Mouse (Mus musculus) testis, postnatal 10 days (tissue): ENCODE results near the gene D330045A20Rik.
A peak's percentile ranks its signal among the peaks of the same experiment; 100 is the strongest.
"Not testable (repeated sequence)": the region's sequence is repeated elsewhere in the genome, so short reads cannot be mapped to it uniquely, and the experiment has no call there.

Experiments
- DNase-seq: peaks from one replicate; pipeline ENCODE4 v3.0.0; 2021; ENCODE audit warnings: low spot score

D330045A20Rik gene

GRCm38 (mm10) chrX:139480022-139480894, at the start of gene D330045A20Rik:
Gene D330045A20Rik (plus strand): TSS chrX:139480367.
- peak; percentile 42 for DNase-seq

GRCm38 (mm10) chrX:139432550-139432949, 47.6 kb upstream of the D330045A20Rik start:
- no peak for DNase-seq

GRCm38 (mm10) chrX:139435202-139435601, 45.0 kb upstream of the D330045A20Rik start:
- DNase-seq, result no peak

GRCm38 (mm10) chrX:139441057-139441456, 39.1 kb upstream of the D330045A20Rik start:
- DNase-seq, result not testable (repeated sequence)

- no peak for DNase-seq
These were observed 23.4 kb upstream of the D330045A20Rik start for GRCm38 (mm10) chrX:139456812-139457211.

GRCm38 (mm10) chrX:139482083-139482482, 1.9 kb downstream of the D330045A20Rik start:
- DNase-seq, result no peak

- no peak for DNase-seq
These were observed 4.8 kb downstream of the D330045A20Rik start for GRCm38 (mm10) chrX:139484974-139485373.

- DNase-seq, result no peak
These were observed 36.0 kb downstream of the D330045A20Rik start for GRCm38 (mm10) chrX:139516156-139516555.

- no peak for DNase-seq
These were observed 39.1 kb downstream of the D330045A20Rik start for GRCm38 (mm10) chrX:139519251-139519650.

GRCm38 (mm10) chrX:139524303-139525091, 44.3 kb downstream of the D330045A20Rik start:
- no peak for DNase-seq

- no peak for DNase-seq
These were observed 45.6 kb downstream of the D330045A20Rik start for GRCm38 (mm10) chrX:139525724-139526123.

- no peak for DNase-seq
These were observed 46.8 kb downstream of the D330045A20Rik start for GRCm38 (mm10) chrX:139526984-139527383.

- DNase-seq, result no peak
These were observed 49.5 kb downstream of the D330045A20Rik start for GRCm38 (mm10) chrX:139529678-139530077.

- no peak for DNase-seq
These were observed 52.1 kb downstream of the D330045A20Rik start for GRCm38 (mm10) chrX:139532293-139532692.

GRCm38 (mm10) chrX:139537641-139538397, 57.7 kb downstream of the D330045A20Rik start:
- DNase-seq, result no peak

GRCm38 (mm10) chrX:139543726-139544125, 63.6 kb downstream of the D330045A20Rik start:
- DNase-seq, result no peak

- DNase-seq, result no peak
These were observed 70.3 kb downstream of the D330045A20Rik start for GRCm38 (mm10) chrX:139550456-139550855.

GRCm38 (mm10) chrX:139552090-139552489, 71.9 kb downstream of the D330045A20Rik start:
- DNase-seq, result no peak

GRCm38 (mm10) chrX:139562255-139562924, 82.2 kb downstream of the D330045A20Rik start:
- no peak for DNase-seq

GRCm38 (mm10) chrX:139562925-139563461, 82.8 kb downstream of the D330045A20Rik start, which contains the start of gene Rnf128:
Gene Rnf128 (plus strand): TSS chrX:139563316.
- DNase-seq, result no peak

GRCm38 (mm10) chrX:139570054-139570453, 89.9 kb downstream of the D330045A20Rik start:
- DNase-seq, result no peak
